Mouse (Mus musculus): ENCODE results near the gene Gm853.

Gm853 gene

GRCm38 (mm10) chr4:130213857-130214256 lies 8.3 kb downstream of the Gm853 start:
- DNase-seq (ENCODE audit: low spot score), result peak; percentile 41

- no peak for DNase-seq (ENCODE audit: low spot score)
Measured at GRCm38 (mm10) chr4:130213197-130213596, 9.0 kb downstream of the Gm853 start.

GRCm38 (mm10) chr4:130212421-130212820 lies 9.8 kb downstream of the Gm853 start:
- peak; percentile 47 for DNase-seq (ENCODE audit: low spot score)

GRCm38 (mm10) chr4:130211870-130212269 lies 10.3 kb downstream of the Gm853 start:
- no peak for DNase-seq (ENCODE audit: low spot score)

- DNase-seq (ENCODE audit: low spot score), result peak; percentile 69
Measured at GRCm38 (mm10) chr4:130198694-130199670, 23.2 kb downstream of the Gm853 start.

- DNase-seq (ENCODE audit: low spot score), result no peak
Measured at GRCm38 (mm10) chr4:130196542-130196941, 25.7 kb downstream of the Gm853 start.

- DNase-seq (ENCODE audit: low spot score), result no peak
Measured at GRCm38 (mm10) chr4:130195924-130196323, 26.3 kb downstream of the Gm853 start.

- no peak for DNase-seq (ENCODE audit: low spot score)
Measured at GRCm38 (mm10) chr4:130192266-130192665, 29.9 kb downstream of the Gm853 start.

- no peak for DNase-seq (ENCODE audit: low spot score)
Measured at GRCm38 (mm10) chr4:130189606-130190005, 32.6 kb downstream of the Gm853 start.

GRCm38 (mm10) chr4:130188806-130189297 lies 33.3 kb downstream of the Gm853 start:
- peak; percentile 71 for DNase-seq (ENCODE audit: low spot score)

- DNase-seq (ENCODE audit: low spot score), result no peak
Measured at GRCm38 (mm10) chr4:130186891-130187290, 35.3 kb downstream of the Gm853 start.

- no peak for DNase-seq (ENCODE audit: low spot score)
Measured at GRCm38 (mm10) chr4:130186450-130186849, 35.8 kb downstream of the Gm853 start.

- DNase-seq (ENCODE audit: low spot score), result no peak
Measured at GRCm38 (mm10) chr4:130183879-130184278, 38.3 kb downstream of the Gm853 start.

- DNase-seq (ENCODE audit: low spot score), result no peak
Measured at GRCm38 (mm10) chr4:130183023-130183422, 39.2 kb downstream of the Gm853 start.

GRCm38 (mm10) chr4:130181886-130182285 lies 40.3 kb downstream of the Gm853 start:
- DNase-seq (ENCODE audit: low spot score), result no peak

- DNase-seq (ENCODE audit: low spot score), result no peak
Measured at GRCm38 (mm10) chr4:130180909-130181602, 41.1 kb downstream of the Gm853 start.

GRCm38 (mm10) chr4:130179876-130180275 lies 42.3 kb downstream of the Gm853 start:
- DNase-seq (ENCODE audit: low spot score), result no peak

GRCm38 (mm10) chr4:130177536-130177935 lies 44.7 kb downstream of the Gm853 start:
- DNase-seq (ENCODE audit: low spot score), result no peak

- no peak for DNase-seq (ENCODE audit: low spot score)
Measured at GRCm38 (mm10) chr4:130177087-130177486, 45.1 kb downstream of the Gm853 start.

GRCm38 (mm10) chr4:130176156-130176720 lies 46.0 kb downstream of the Gm853 start:
- DNase-seq (ENCODE audit: low spot score), result no peak

- DNase-seq (ENCODE audit: low spot score), result no peak
Measured at GRCm38 (mm10) chr4:130175072-130175711, 47.0 kb downstream of the Gm853 start, which contains the start of gene Tinagl1. Gene Tinagl1 (minus strand): TSS chr4:130175122.
